Mouse (Mus musculus) cerebellum, postnatal 4 days (tissue): Measurements from ENCODE around the gene Pyroxd1.
"Not testable (repeated sequence)": the region's sequence is repeated elsewhere in the genome, so short reads cannot be mapped to it uniquely, and the experiment has no call there.

Experiments used
- DNase-seq, 2 experiments: peaks; one replicate each; pipeline ENCODE4 v3.0.0; 2022; ENCODE audit warnings: low spot score in 2 of 2, mixed read lengths in 1 of 2

Gene Pyroxd1

GRCm38 (mm10) chr6:142345440-142346038 is at the start of gene Pyroxd1:
Gene Pyroxd1 (plus strand): TSS chr6:142345654.
- peak; percentile 61 to 75 for DNase-seq

GRCm38 (mm10) chr6:142298098-142298497 is 47.4 kb upstream of the Pyroxd1 start, which contains the start of gene Iapp:
Gene Iapp (plus strand): TSS chr6:142298423.
- no peak for DNase-seq

GRCm38 (mm10) chr6:142305076-142305475 is 40.4 kb upstream of the Pyroxd1 start:
- DNase-seq, result no peak

- no peak for DNase-seq
These were observed 31.2 kb upstream of the Pyroxd1 start for GRCm38 (mm10) chr6:142314285-142314684.

- no peak for DNase-seq
These were observed 28.3 kb upstream of the Pyroxd1 start for GRCm38 (mm10) chr6:142317106-142317505.

- no peak for DNase-seq
These were observed 22.6 kb upstream of the Pyroxd1 start, which contains the start of gene Slco1a5 for GRCm38 (mm10) chr6:142322881-142323280. Gene Slco1a5 (minus strand): TSS chr6:142322981.

- DNase-seq, result no peak
These were observed 18.9 kb upstream of the Pyroxd1 start for GRCm38 (mm10) chr6:142326598-142326997.

- DNase-seq, result no peak
These were observed 16.3 kb upstream of the Pyroxd1 start for GRCm38 (mm10) chr6:142329201-142329600.

- no peak for DNase-seq
These were observed 6.5 kb upstream of the Pyroxd1 start for GRCm38 (mm10) chr6:142338961-142339360.

- DNase-seq, result no peak
These were observed 5.9 kb upstream of the Pyroxd1 start for GRCm38 (mm10) chr6:142339576-142339975.

- DNase-seq, result peak in 1 of 2 experiments; percentile 65
These were observed 1.9 kb upstream of the Pyroxd1 start for GRCm38 (mm10) chr6:142343561-142343960.

- DNase-seq, result no peak
These were observed 992 bp downstream of the Pyroxd1 start for GRCm38 (mm10) chr6:142346181-142347110.

GRCm38 (mm10) chr6:142347431-142348385 is 2.3 kb downstream of the Pyroxd1 start:
- no peak for DNase-seq

GRCm38 (mm10) chr6:142352099-142352498 is 6.6 kb downstream of the Pyroxd1 start:
- not testable (repeated sequence) for DNase-seq

- DNase-seq, result no peak
These were observed 11.7 kb downstream of the Pyroxd1 start for GRCm38 (mm10) chr6:142357106-142357505.

GRCm38 (mm10) chr6:142362036-142362435 is 16.6 kb downstream of the Pyroxd1 start:
- no peak for DNase-seq

- DNase-seq, result no peak
These were observed 17.6 kb downstream of the Pyroxd1 start for GRCm38 (mm10) chr6:142363019-142363576.

GRCm38 (mm10) chr6:142365742-142366472 is 20.5 kb downstream of the Pyroxd1 start:
- DNase-seq, result no peak

GRCm38 (mm10) chr6:142366473-142367018 is 21.1 kb downstream of the Pyroxd1 start:
- no peak for DNase-seq

GRCm38 (mm10) chr6:142367565-142367964 is 22.1 kb downstream of the Pyroxd1 start:
- no peak for DNase-seq
